Mouse (Mus musculus): ENCODE results near the gene Stum. TPM values are rescaled to one million over a fixed set of nuclear protein-coding genes. Genes with fewer than 3 reads are reported as not detected.
"Not testable (repeated sequence)": the region's sequence is repeated elsewhere in the genome, so short reads cannot be mapped to it uniquely, and the experiment has no call there.

Stum gene
- total and polyA plus RNA-seq, 2 experiments, result 0.09 to 0.22 TPM

GRCm38 (mm10) chr1:180523320-180523719 lies 40.0 kb upstream of the Stum start:
- Histone ChIP-seq H3K9ac (ENCODE audit: low read depth, low read length) (no peak overlapping the region), H3K4me1 (ENCODE audit: control insufficient read depth, insufficient read depth, low read length) (no peaks in the 10 kb centered on the region), H3K27ac (replicated peaks; ENCODE audit: insufficient read depth, low read depth, low read length) (no peak overlapping the region), H3K79me2 (ENCODE audit: control insufficient read depth, insufficient read depth, low read length) (no peaks in the 10 kb centered on the region), H3K4me3 (ENCODE audit: insufficient read depth, low read depth, low read length) (no peak overlapping the region), H3K27me3 (ENCODE audit: control insufficient read depth, insufficient read depth, low read length) (no peaks in the 10 kb centered on the region; the same call in 1 of the 2 replicates), H3K36me3 (ENCODE audit: control insufficient read depth, insufficient read depth, low read length) (no peaks in the 10 kb centered on the region)
- TF ChIP-seq POLR2A (IDR thresholded peaks at IDR 0.05; ENCODE audit: extremely low read depth, insufficient read depth, low read length), result no peak
- TF ChIP-seq CTCF (IDR thresholded peaks at IDR 0.05; ENCODE audit: low read depth, low read length), result no peak
- no peak for DNase-seq (ENCODE audit: extremely low read depth, low read depth, low spot score)
- 94% methylated on average over 2 of the region's 2 CpGs for WGBS

DNA sequence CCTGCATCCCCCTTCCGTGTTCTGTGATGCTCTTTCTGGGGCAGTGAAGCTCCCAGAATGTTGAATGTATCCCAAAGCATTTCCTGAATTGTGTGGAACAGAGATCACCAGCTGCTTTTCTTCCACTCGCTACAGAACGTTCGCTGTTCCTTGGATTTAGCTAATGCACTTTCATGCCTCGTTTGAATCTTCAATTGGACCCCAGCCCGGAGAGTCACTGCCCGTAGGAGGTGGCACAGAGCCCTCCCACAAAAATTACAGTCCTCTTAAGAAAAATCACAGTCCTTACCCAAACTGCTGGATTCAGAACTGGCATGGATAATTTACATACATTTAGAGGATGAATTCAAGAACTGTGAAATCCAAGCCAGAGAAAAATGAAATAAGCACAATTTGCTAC lies 36.9 kb upstream of the Stum start:
- no peaks in the 10 kb centered on the region; the same call in 1 of the 2 replicates for H3K27me3 ChIP-seq (ENCODE audit: control insufficient read depth, insufficient read depth, low read length)
- TF ChIP-seq CTCF (IDR thresholded peaks at IDR 0.05; ENCODE audit: low read depth, low read length), result no peak
- 80% methylated on average over 7 of the region's 7 CpGs for WGBS

GRCm38 (mm10) chr1:180519520-180519919 lies 36.2 kb upstream of the Stum start:
- TF ChIP-seq POLR2A (IDR thresholded peaks at IDR 0.05; ENCODE audit: extremely low read depth, insufficient read depth, low read length) (no peak), CTCF (IDR thresholded peaks at IDR 0.05; ENCODE audit: low read depth, low read length) (no peak)
- Histone ChIP-seq H3K27me3 (ENCODE audit: control insufficient read depth, insufficient read depth, low read length) (no peaks in the 10 kb centered on the region; the same call in 1 of the 2 replicates), H3K4me1 (ENCODE audit: control insufficient read depth, insufficient read depth, low read length) (no peaks in the 10 kb centered on the region), H3K4me3 (ENCODE audit: insufficient read depth, low read depth, low read length) (no peak overlapping the region), H3K9ac (ENCODE audit: low read depth, low read length) (no peak overlapping the region), H3K79me2 (ENCODE audit: control insufficient read depth, insufficient read depth, low read length) (no peaks in the 10 kb centered on the region), H3K36me3 (ENCODE audit: control insufficient read depth, insufficient read depth, low read length) (no peaks in the 10 kb centered on the region), H3K27ac (replicated peaks; ENCODE audit: insufficient read depth, low read depth, low read length) (no peak overlapping the region)
- 76% methylated on average over 8 of the region's 8 CpGs for WGBS
- DNase-seq (ENCODE audit: extremely low read depth, low read depth, low spot score), result no peak

More for the DNA sequence above, 36.9 kb upstream of the Stum start:
- Histone ChIP-seq H3K27ac (replicated peaks; ENCODE audit: insufficient read depth, low read depth, low read length) (no peak overlapping the region), H3K79me2 (ENCODE audit: control insufficient read depth, insufficient read depth, low read length) (no peaks in the 10 kb centered on the region), H3K36me3 (ENCODE audit: control insufficient read depth, insufficient read depth, low read length) (no peaks in the 10 kb centered on the region), H3K9ac (ENCODE audit: low read depth, low read length) (no peak overlapping the region), H3K4me3 (ENCODE audit: insufficient read depth, low read depth, low read length) (no peak overlapping the region), H3K4me1 (ENCODE audit: control insufficient read depth, insufficient read depth, low read length) (no peaks in the 10 kb centered on the region)
- DNase-seq (ENCODE audit: extremely low read depth, low read depth, low spot score), result no peak

- not testable (repeated sequence) for H3K9ac ChIP-seq (ENCODE audit: low read depth, low read length); H3K79me2 ChIP-seq (ENCODE audit: control insufficient read depth, insufficient read depth, low read length); H3K27ac ChIP-seq (replicated peaks; ENCODE audit: insufficient read depth, low read depth, low read length); H3K4me3 ChIP-seq (ENCODE audit: insufficient read depth, low read depth, low read length); H3K36me3 ChIP-seq (ENCODE audit: control insufficient read depth, insufficient read depth, low read length); H3K27me3 ChIP-seq (ENCODE audit: control insufficient read depth, insufficient read depth, low read length); DNase-seq (ENCODE audit: extremely low read depth, low read depth, low spot score); H3K4me1 ChIP-seq (ENCODE audit: control insufficient read depth, insufficient read depth, low read length)
- 93% methylated on average over 7 of the region's 7 CpGs for WGBS
Observed at GRCm38 (mm10) chr1:180518899-180519298, 35.6 kb upstream of the Stum start.

GRCm38 (mm10) chr1:180518412-180518811 lies 35.1 kb upstream of the Stum start:
- H3K79me2 ChIP-seq (ENCODE audit: control insufficient read depth, insufficient read depth, low read length), result no peaks in the 10 kb centered on the region
- no peak for TF ChIP-seq CTCF (IDR thresholded peaks at IDR 0.05; ENCODE audit: low read depth, low read length)
- no peak for TF ChIP-seq POLR2A (IDR thresholded peaks at IDR 0.05; ENCODE audit: extremely low read depth, insufficient read depth, low read length)
- no peak overlapping the region for H3K27ac ChIP-seq (replicated peaks; ENCODE audit: insufficient read depth, low read depth, low read length)
- H3K9ac ChIP-seq (ENCODE audit: low read depth, low read length), result no peak overlapping the region
- H3K36me3 ChIP-seq (ENCODE audit: control insufficient read depth, insufficient read depth, low read length), result no peaks in the 10 kb centered on the region
- WGBS, result 68% methylated on average over 8 of the region's 8 CpGs
- no peak for DNase-seq (ENCODE audit: extremely low read depth, low read depth, low spot score)
- H3K4me1 ChIP-seq (ENCODE audit: control insufficient read depth, insufficient read depth, low read length), result no peaks in the 10 kb centered on the region
- H3K4me3 ChIP-seq (ENCODE audit: insufficient read depth, low read depth, low read length), result no peak overlapping the region
- H3K27me3 ChIP-seq (ENCODE audit: control insufficient read depth, insufficient read depth, low read length), result no peaks in the 10 kb centered on the region; the same call in 1 of the 2 replicates

- no peak overlapping the region for H3K9ac ChIP-seq (ENCODE audit: low read depth, low read length)
- H3K4me1 ChIP-seq (ENCODE audit: control insufficient read depth, insufficient read depth, low read length), result no peaks in the 10 kb centered on the region
- H3K36me3 ChIP-seq (ENCODE audit: control insufficient read depth, insufficient read depth, low read length), result no peaks in the 10 kb centered on the region
- DNase-seq (ENCODE audit: extremely low read depth, low read depth, low spot score), result no peak
- no peak overlapping the region for H3K4me3 ChIP-seq (ENCODE audit: insufficient read depth, low read depth, low read length)
- 71% methylated on average over 10 of the region's 10 CpGs for WGBS
- H3K79me2 ChIP-seq (ENCODE audit: control insufficient read depth, insufficient read depth, low read length), result no peaks in the 10 kb centered on the region
- H3K27me3 ChIP-seq (ENCODE audit: control insufficient read depth, insufficient read depth, low read length), result no peaks in the 10 kb centered on the region; the same call in 1 of the 2 replicates
- TF ChIP-seq POLR2A (IDR thresholded peaks at IDR 0.05; ENCODE audit: extremely low read depth, insufficient read depth, low read length), result no peak
- no peak for TF ChIP-seq CTCF (IDR thresholded peaks at IDR 0.05; ENCODE audit: low read depth, low read length)
- no peak overlapping the region for H3K27ac ChIP-seq (replicated peaks; ENCODE audit: insufficient read depth, low read depth, low read length)
Observed at GRCm38 (mm10) chr1:180517390-180518054, 34.2 kb upstream of the Stum start.
